Mouse (Mus musculus) olfactory bulb, adult 2 months (tissue): ENCODE results near the gene Cgas.

ENCODE experiments used
- CTCF ChIP-seq: fragments of 200-500 bp; IDR thresholded peaks from 2 replicates; pipeline ENCODE4 v1.5.1; 2012; ENCODE audit warnings: low read depth, mild to moderate bottlenecking, low read length, moderate library complexity; ENCODE audit not compliant: insufficient read depth
- POLR2A ChIP-seq: fragments of 200-500 bp; IDR thresholded peaks from 2 replicates; pipeline ENCODE4 v1.6.1; 2012; ENCODE audit warnings: mild to moderate bottlenecking, low read depth, low read length, moderate library complexity; ENCODE audit not compliant: insufficient read depth

DNA sequence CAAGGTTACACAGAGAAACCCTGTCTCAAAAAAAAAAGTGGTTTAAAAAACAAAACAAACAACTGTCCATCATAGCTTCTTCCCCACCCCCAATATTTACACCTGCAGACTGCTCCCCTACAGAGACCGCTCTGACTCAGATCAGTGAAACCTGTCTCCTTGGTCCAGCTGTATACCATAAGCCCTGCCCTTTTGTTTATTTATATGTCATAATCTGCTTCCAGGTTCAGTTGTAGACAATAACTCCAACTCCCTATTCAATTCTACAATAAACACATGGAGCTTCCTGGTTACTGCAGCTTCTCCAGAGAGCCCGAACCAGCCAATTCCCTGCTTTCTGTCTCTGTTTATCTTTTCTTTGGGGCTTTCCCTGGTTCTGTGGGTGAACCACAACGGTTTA is 48.1 kb upstream of the Cgas start:
- TF ChIP-seq POLR2A: no peak
- no peak for TF ChIP-seq CTCF
